Mouse (Mus musculus) embryonic facial prominence, embryonic 14.5 days (tissue): ENCODE measurements around the gene Gdap1l1. TPM values are rescaled to one million over a fixed set of nuclear protein-coding genes. Genes with fewer than 3 reads are reported as not detected.

ENCODE experiments used
- ATAC-seq: fragments of 200-750 bp; cut with Nextera tagmentation; 2 replicates; pipeline ENCODE4 v1.8.0; 2017; ENCODE audit warnings: low read depth, moderate number of reproducible peaks, moderate TSS enrichment
- DNase-seq: peaks from one replicate; pipeline ENCODE4 v3.0.0-alpha.2; 2015; ENCODE audit warnings: low spot score
- H3K27ac ChIP-seq: fragments of 300-500 bp; sonication (generic); replicated peaks from 2 replicates; pipeline ENCODE4 v1.5.1; 2014; ENCODE audit warnings: low read depth, mild to moderate bottlenecking, low read length, moderate library complexity
- H3K27me3 ChIP-seq: fragments of 300-500 bp; sonication (generic); replicated peaks from 2 replicates; pipeline ENCODE4 v1.6.1; 2014; ENCODE audit warnings: low read length; ENCODE audit not compliant: control insufficient read depth, insufficient read depth
- H3K36me3 ChIP-seq: fragments of 300-500 bp; sonication (generic); 2 replicates; pipeline ENCODE4 v1.6.1; 2014; ENCODE audit warnings: low read length, mixed read lengths; ENCODE audit not compliant: control insufficient read depth, insufficient read depth
- H3K4me1 ChIP-seq: fragments of 300-500 bp; sonication (generic); 2 replicates; pipeline ENCODE4 v1.6.1; 2014; ENCODE audit warnings: antibody characterized with exemption, low read length; ENCODE audit not compliant: control insufficient read depth, insufficient read depth
- H3K4me2 ChIP-seq: fragments of 300-500 bp; sonication (generic); 2 replicates; pipeline ENCODE4 v1.6.1; 2014; ENCODE audit warnings: low read depth, mild to moderate bottlenecking, low read length, moderate library complexity, mixed read lengths
- H3K4me3 ChIP-seq: fragments of 300-500 bp; sonication (generic); 2 replicates; pipeline ENCODE4 v1.5.1; 2014; ENCODE audit warnings: low read depth, mild to moderate bottlenecking, low read length
- H3K9ac ChIP-seq: fragments of 300-500 bp; sonication (generic); 2 replicates; pipeline ENCODE4 v1.6.1; 2014; ENCODE audit warnings: low read depth, mild to moderate bottlenecking, low read length, moderate library complexity, mixed read lengths
- H3K9me3 ChIP-seq: fragments of 300-500 bp; sonication (generic); 2 replicates; pipeline ENCODE4 v1.6.1; 2016; ENCODE audit warnings: low read length; ENCODE audit not compliant: control insufficient read depth
- WGBS: fragments of 180-500 bp; shearing (Covaris S2); extraction: QIAGEN DNeasy Blood & Tissue Kit; methylation state at CpG from one replicate; pipeline ENCODE4 v1.1.7; 2014; 5-methylcytosine and 5-hydroxymethylcytosine counted together
- polyA plus RNA-seq: library from polyadenylated mRNA; unstranded; fragments of >200 nt; fragmentation: Nextera tagmentation; extraction: Ambion mirVana; gene quantifications from 2 replicates; pipeline ENCODE4 v1.2.1, GENCODE M21; 2014

Gene Gdap1l1
- polyA plus RNA-seq, 1 experiment from 2014 or later, result 6.9 TPM

- H3K4me3 ChIP-seq, result peak overlapping the region; percentile 95
- no peak for ATAC-seq
- peak overlapping the region; percentile 94 for H3K9ac ChIP-seq
These were observed 20.4 kb upstream of the Gdap1l1 start for GRCm38 (mm10) chr2:163417830-163418229.

GRCm38 (mm10) chr2:163418841-163419345 lies 19.4 kb upstream of the Gdap1l1 start:
- peak overlapping the region; percentile 85 for H3K4me2 ChIP-seq
- WGBS, result 0% methylated on average over 16 of the region's 50 CpGs

More at GRCm38 (mm10) chr2:163417830-163418229, 20.4 kb upstream of the Gdap1l1 start:
- H3K4me1 ChIP-seq, result peaks cover 17% of the 10 kb centered on the region
- H3K36me3 ChIP-seq, result peaks cover 18% of the 10 kb centered on the region
- peak overlapping the region; percentile 85 for H3K4me2 ChIP-seq
- DNase-seq, result no peak
- no peaks in the 10 kb centered on the region for H3K27me3 ChIP-seq
- H3K27ac ChIP-seq, result no peak overlapping the region
- no peaks in the 10 kb centered on the region for H3K9me3 ChIP-seq

GRCm38 (mm10) chr2:163419346-163420045 lies 18.8 kb upstream of the Gdap1l1 start:
- H3K9me3 ChIP-seq, result no peaks in the 10 kb centered on the region
- ATAC-seq, result peak; percentile 99
- H3K36me3 ChIP-seq, result peaks cover 5% of the 10 kb centered on the region
- no peaks in the 10 kb centered on the region for H3K27me3 ChIP-seq
- peak overlapping the region; percentile 75 for H3K27ac ChIP-seq
- H3K4me3 ChIP-seq, result peak overlapping the region; percentile 95
- peak overlapping the region; percentile 94 for H3K9ac ChIP-seq
- H3K4me1 ChIP-seq, result peaks cover 17% of the 10 kb centered on the region
- peak overlapping the region; percentile 85 for H3K4me2 ChIP-seq
- WGBS, result 0% methylated on average over 33 of the region's 71 CpGs
- DNase-seq, result peak; percentile 100

More at GRCm38 (mm10) chr2:163418841-163419345, 19.4 kb upstream of the Gdap1l1 start:
- Histone ChIP-seq H3K9me3 (no peaks in the 10 kb centered on the region), H3K9ac (peak overlapping the region; percentile 94), H3K4me1 (peaks cover 17% of the 10 kb centered on the region), H3K36me3 (peaks cover 10% of the 10 kb centered on the region), H3K27me3 (no peaks in the 10 kb centered on the region), H3K4me3 (peak overlapping the region; percentile 95), H3K27ac (peak overlapping the region; percentile 75)
- ATAC-seq (peak; percentile 47), DNase-seq (peak; percentile 31)

- Histone ChIP-seq H3K4me3 (peak overlapping the region; percentile 95), H3K4me2 (peak overlapping the region; percentile 75), H3K9ac (peak overlapping the region; percentile 94), H3K27me3 (no peaks in the 10 kb centered on the region), H3K36me3 (no peaks in the 10 kb centered on the region), H3K4me1 (peaks cover 17% of the 10 kb centered on the region), H3K9me3 (no peaks in the 10 kb centered on the region), H3K27ac (peak overlapping the region; percentile 54; the same call in 1 of the 2 replicates)
- ATAC-seq, result no peak
- 34% methylated on average over 10 of the region's 10 CpGs for WGBS
- DNase-seq, result no peak
These were observed 17.9 kb upstream of the Gdap1l1 start for GRCm38 (mm10) chr2:163420366-163420886.

GRCm38 (mm10) chr2:163422895-163423660 lies 15.2 kb upstream of the Gdap1l1 start:
- DNase-seq (no peak), ATAC-seq (no peak)
- whole genome bisulfite sequencing, result 79% methylated on average over 9 of the region's 9 CpGs
- no peaks in the 10 kb centered on the region for H3K27me3 ChIP-seq
- H3K27ac ChIP-seq, result no peak overlapping the region
- peaks cover 10% of the 10 kb centered on the region for H3K4me1 ChIP-seq
- H3K36me3 ChIP-seq, result no peaks in the 10 kb centered on the region
- no peak overlapping the region for H3K9ac ChIP-seq
- no peaks in the 10 kb centered on the region for H3K9me3 ChIP-seq
- no peak overlapping the region for H3K4me3 ChIP-seq
- no peak overlapping the region for H3K4me2 ChIP-seq

GRCm38 (mm10) chr2:163424597-163424996 lies 13.7 kb upstream of the Gdap1l1 start, which contains the start of gene Oser1:
Oser1 (minus strand) TSS chr2:163424697.
- H3K9ac ChIP-seq, result no peak within 1 kb of the TSS
- no peaks in the 10 kb centered on the region for H3K9me3 ChIP-seq
- ATAC-seq (no peak), DNase-seq (no peak)
- H3K4me3 ChIP-seq, result no peak within 1 kb of the TSS
- no peak within 1 kb of the TSS for H3K4me2 ChIP-seq
- H3K36me3 ChIP-seq, result no peaks in the 10 kb centered on the region
- H3K27me3 ChIP-seq, result no peaks in the 10 kb centered on the region
- peaks cover 5% of the 10 kb centered on the region for H3K4me1 ChIP-seq
- 79% methylated on average over 6 of the region's 6 CpGs for WGBS
- no peak within 1 kb of the TSS for H3K27ac ChIP-seq

- ATAC-seq (no peak), DNase-seq (no peak)
- Histone ChIP-seq H3K4me2 (no peak overlapping the region), H3K9ac (no peak overlapping the region), H3K27ac (no peak overlapping the region), H3K4me3 (no peak overlapping the region), H3K36me3 (no peaks in the 10 kb centered on the region), H3K4me1 (no peaks in the 10 kb centered on the region), H3K27me3 (no peaks in the 10 kb centered on the region), H3K9me3 (no peaks in the 10 kb centered on the region)
- WGBS, result 44% methylated on average over 4 of the region's 4 CpGs
These were observed 9.8 kb upstream of the Gdap1l1 start for GRCm38 (mm10) chr2:163428346-163429011.

- no peaks in the 10 kb centered on the region for H3K27me3 ChIP-seq
- no peak overlapping the region for H3K4me3 ChIP-seq
- WGBS, result 84% methylated on average over 9 of the region's 9 CpGs
- no peak for ATAC-seq
- H3K27ac ChIP-seq, result no peak overlapping the region
- no peak for DNase-seq
- H3K4me2 ChIP-seq, result no peak overlapping the region
- no peaks in the 10 kb centered on the region for H3K4me1 ChIP-seq
- H3K36me3 ChIP-seq, result no peaks in the 10 kb centered on the region
- no peak overlapping the region for H3K9ac ChIP-seq
- H3K9me3 ChIP-seq, result no peaks in the 10 kb centered on the region
These were observed 7.0 kb upstream of the Gdap1l1 start for GRCm38 (mm10) chr2:163431289-163431688.
